Mouse (Mus musculus) forebrain, embryonic 14.5 days (tissue): ENCODE measurements around the gene Lrba. TPM values are rescaled to one million over a fixed set of nuclear protein-coding genes. Genes with fewer than 3 reads are reported as not detected.

Source experiments
- ATAC-seq: fragments of 200-750 bp; cut with Nextera tagmentation; 2 replicates; pipeline ENCODE4 v1.8.0; 2017; ENCODE audit warnings: mild to moderate bottlenecking, moderate library complexity
- DNase-seq: peaks from one replicate; pipeline ENCODE4 v3.0.0-alpha.2; 2015; ENCODE audit warnings: low spot score
- H3K27ac ChIP-seq: fragments of 300-500 bp; sonication (generic); 2 replicates; pipeline ENCODE4 v1.5.1; 2014; ENCODE audit warnings: low read depth, mild to moderate bottlenecking, control low read depth, low read length, moderate library complexity
- H3K27me3 ChIP-seq: fragments of 300-500 bp; sonication (generic); replicated peaks from 2 replicates; pipeline ENCODE4 v1.6.1; 2014; ENCODE audit warnings: low read length, control low read depth, mixed read lengths; ENCODE audit not compliant: control insufficient read depth, insufficient read depth
- H3K36me3 ChIP-seq: fragments of 300-500 bp; sonication (generic); 2 replicates; pipeline ENCODE4 v1.6.1; 2014; ENCODE audit warnings: low read length, control low read depth; ENCODE audit not compliant: control insufficient read depth, insufficient read depth
- H3K4me1 ChIP-seq: fragments of 300-500 bp; sonication (generic); 2 replicates; pipeline ENCODE4 v1.6.1; 2014; ENCODE audit warnings: antibody characterized with exemption, low read length, control low read depth; ENCODE audit not compliant: control insufficient read depth, insufficient read depth
- H3K4me2 ChIP-seq: fragments of 300-500 bp; sonication (generic); 2 replicates; pipeline ENCODE4 v1.6.1; 2014; ENCODE audit warnings: mild to moderate bottlenecking, control low read depth, low read length
- H3K4me3 ChIP-seq: fragments of 300-500 bp; sonication (generic); 2 replicates; pipeline ENCODE4 v1.5.1; 2014; ENCODE audit warnings: low read depth, low read length, control low read depth
- H3K9ac ChIP-seq: fragments of 300-500 bp; sonication (generic); 2 replicates; pipeline ENCODE4 v1.6.1; 2014; ENCODE audit warnings: mild to moderate bottlenecking, low read length, control low read depth, moderate library complexity
- H3K9me3 ChIP-seq: fragments of 300-500 bp; sonication (generic); replicated peaks from 2 replicates; pipeline ENCODE4 v1.6.1; 2016; ENCODE audit warnings: low read length, control low read depth, mixed read lengths; ENCODE audit not compliant: control insufficient read depth
- WGBS: fragments of 180-500 bp; shearing (Covaris S2); extraction: QIAGEN DNeasy Blood & Tissue Kit; methylation state at CpG from one replicate; pipeline ENCODE4 v1.1.7; 2014; 5-methylcytosine and 5-hydroxymethylcytosine counted together
- polyA plus RNA-seq: library from polyadenylated mRNA; unstranded; fragments of >200 nt; fragmentation: Nextera tagmentation; extraction: Ambion mirVana; gene quantifications from 2 replicates; pipeline ENCODE4 v1.2.1, GENCODE M21; 2014

Gene Lrba
- polyA plus RNA-seq, 1 experiment from 2014 or later: 2.9 TPM

GRCm38 (mm10) chr3:86544785-86545184, 320.3 kb downstream of the Lrba start:
- WGBS: 9% methylated on average over 3 of the region's 3 CpGs
- H3K4me2 ChIP-seq: no peak overlapping the region
- DNase-seq: no peak

DNA sequence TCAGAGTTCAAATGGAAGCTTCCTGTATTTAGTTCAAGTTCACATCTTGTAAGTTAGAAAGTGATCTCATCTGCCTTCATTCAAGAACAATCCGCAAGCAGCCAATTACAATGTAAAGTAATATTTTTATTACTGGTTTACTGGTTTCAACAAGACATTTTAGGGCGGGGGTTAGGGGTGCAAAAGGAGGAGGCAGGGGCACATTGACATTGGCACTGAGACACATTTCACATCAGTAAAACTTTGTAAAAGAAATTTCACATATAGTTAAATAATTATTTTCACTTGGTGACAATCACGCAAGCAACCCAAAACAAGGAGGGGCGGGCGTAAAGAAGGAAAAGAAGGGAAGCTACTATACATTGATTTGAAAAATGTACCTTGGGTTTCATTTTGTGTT, 321.5 kb downstream of the Lrba start:
- Histone ChIP-seq H3K27me3 (peaks cover 63% of the 10 kb centered on the region), H3K9me3 (no peaks in the 10 kb centered on the region), H3K4me1 (peaks cover 12% of the 10 kb centered on the region), H3K4me2 (peak overlapping the region; percentile 50), H3K9ac (no peak overlapping the region), H3K4me3 (no peak overlapping the region), H3K36me3 (no peaks in the 10 kb centered on the region), H3K27ac (no peak overlapping the region)
- ATAC-seq (no peak), DNase-seq (no peak)
- WGBS: 14% methylated on average over 5 of the region's 5 CpGs

More at GRCm38 (mm10) chr3:86544785-86545184, 320.3 kb downstream of the Lrba start:
- no peak overlapping the region for H3K4me3 ChIP-seq
- peaks cover 12% of the 10 kb centered on the region for H3K4me1 ChIP-seq
- H3K27ac ChIP-seq: no peak overlapping the region
- peaks cover 54% of the 10 kb centered on the region for H3K27me3 ChIP-seq
- no peak for ATAC-seq
- H3K9ac ChIP-seq: no peak overlapping the region
- no peaks in the 10 kb centered on the region for H3K36me3 ChIP-seq
- no peaks in the 10 kb centered on the region for H3K9me3 ChIP-seq

DNA sequence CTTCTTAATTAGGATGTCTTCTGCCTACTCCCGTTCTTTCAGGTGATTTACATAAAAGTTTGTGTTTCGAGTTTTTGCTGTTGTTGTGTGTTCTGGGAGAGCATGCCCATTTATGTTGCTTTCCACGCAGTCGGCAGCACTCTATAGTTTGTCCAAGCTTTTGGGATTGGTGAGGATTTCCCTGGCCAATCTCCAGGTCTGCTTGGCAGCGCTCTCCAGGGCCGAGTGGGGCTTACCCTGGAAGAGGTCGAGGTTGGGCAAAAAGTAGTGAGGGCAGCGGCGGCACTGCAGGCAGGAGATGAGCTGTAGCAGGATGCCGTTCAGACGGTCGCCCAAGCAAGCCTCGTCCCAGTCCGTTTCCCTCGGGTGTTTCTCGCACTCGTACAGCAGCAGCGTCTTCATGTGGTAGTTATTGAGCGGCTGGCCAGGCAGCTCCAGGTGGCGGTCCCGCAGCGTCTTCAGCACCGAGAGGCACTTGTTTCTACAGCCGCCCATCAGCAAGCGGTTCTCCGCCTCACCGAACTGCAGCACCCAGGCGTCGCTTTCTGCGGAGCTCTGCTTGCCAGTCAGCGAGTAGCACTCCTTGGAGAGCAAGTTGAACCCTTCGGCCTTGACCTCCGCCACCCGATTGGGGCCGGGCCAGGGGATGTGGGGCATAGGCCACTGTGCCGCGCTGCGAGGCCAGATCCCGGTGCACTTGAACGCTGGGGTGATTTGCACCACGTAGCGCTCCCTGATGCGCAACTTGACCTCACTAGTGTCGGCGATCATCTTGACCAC, 322.2 kb downstream of the Lrba start:
- Histone ChIP-seq H3K4me3 (peak overlapping the region; percentile 26), H3K9ac (peak overlapping the region; percentile 45), H3K4me2 (peak overlapping the region; percentile 50), H3K4me1 (peaks cover 12% of the 10 kb centered on the region), H3K9me3 (no peaks in the 10 kb centered on the region), H3K36me3 (no peaks in the 10 kb centered on the region), H3K27me3 (peaks cover 66% of the 10 kb centered on the region), H3K27ac (no peak overlapping the region; the same call in 1 of the 2 replicates)
- ATAC-seq (peak; percentile 38), DNase-seq (peak; percentile 48)
- under 1% methylated on average over 45 of the region's 45 CpGs for WGBS

- peaks cover 68% of the 10 kb centered on the region for H3K27me3 ChIP-seq
- peak overlapping the region; percentile 26 for H3K4me3 ChIP-seq
- peak overlapping the region; percentile 50 for H3K4me2 ChIP-seq
- H3K4me1 ChIP-seq: peaks cover 12% of the 10 kb centered on the region
- H3K9ac ChIP-seq: peak overlapping the region; percentile 45
- WGBS: under 1% methylated on average over 42 of the region's 42 CpGs
- H3K36me3 ChIP-seq: no peaks in the 10 kb centered on the region
- ATAC-seq: peak; percentile 30; the same call in 1 of the 2 replicates
- no peak overlapping the region; the same call in 1 of the 2 replicates for H3K27ac ChIP-seq
- H3K9me3 ChIP-seq: no peaks in the 10 kb centered on the region
- DNase-seq: peak; percentile 36
These were observed 322.8 kb downstream of the Lrba start for GRCm38 (mm10) chr3:86547251-86547791.

- Histone ChIP-seq H3K4me2 (peak within 1 kb of the TSS; percentile 50), H3K4me1 (peaks cover 12% of the 10 kb centered on the region), H3K27ac (no peak within 1 kb of the TSS), H3K27me3 (peaks cover 62% of the 10 kb centered on the region), H3K4me3 (peak within 1 kb of the TSS; percentile 26), H3K36me3 (no peaks in the 10 kb centered on the region), H3K9me3 (no peaks in the 10 kb centered on the region), H3K9ac (peak within 1 kb of the TSS; percentile 45; the same call in 1 of the 2 replicates)
- DNase-seq (peak; percentile 54), ATAC-seq (peak; percentile 60)
- under 1% methylated on average over 25 of the region's 25 CpGs for WGBS
These were observed 323.9 kb downstream of the Lrba start, which contains the start of gene Mab21l2 for GRCm38 (mm10) chr3:86548091-86549015. TSS of gene Mab21l2 (minus strand) at chr3:86548629.

DNA sequence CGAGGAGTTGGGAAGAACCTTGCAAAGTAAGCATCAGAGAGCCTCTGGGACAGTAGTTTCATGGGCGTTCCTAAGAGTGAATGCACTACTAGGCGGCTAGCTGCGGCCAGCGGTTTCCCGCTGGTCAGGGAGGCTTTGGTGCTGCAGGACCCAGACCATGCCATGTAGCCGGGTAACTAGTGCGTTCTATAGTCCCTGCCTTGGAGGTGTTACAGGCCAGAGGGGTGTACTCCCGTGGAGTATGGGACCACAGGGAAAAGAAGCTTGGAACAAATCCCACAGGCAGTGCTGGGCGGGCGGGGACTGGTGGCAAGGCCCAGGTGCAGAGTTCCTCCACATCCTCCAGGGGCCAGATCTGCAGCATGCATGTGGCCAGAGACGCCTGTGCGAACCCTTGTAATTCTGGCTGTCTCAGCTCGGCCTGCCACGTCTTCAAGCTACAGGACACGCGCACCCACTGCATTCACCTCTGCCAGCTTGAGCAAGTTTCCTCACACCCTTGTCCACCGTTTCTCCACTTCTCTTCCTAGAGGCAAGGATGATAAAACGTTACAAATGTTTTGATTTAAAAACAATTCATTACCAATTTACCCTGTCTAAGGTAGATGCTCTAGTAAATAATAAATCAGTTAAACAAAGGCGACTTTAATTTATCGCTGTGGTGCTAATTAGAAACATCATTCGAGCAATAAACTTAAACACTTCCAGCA, 326.0 kb downstream of the Lrba start:
- ATAC-seq (peak; percentile 22), DNase-seq (peak; percentile 33)
- Histone ChIP-seq H3K27me3 (peaks cover 70% of the 10 kb centered on the region), H3K9ac (no peak overlapping the region), H3K9me3 (no peaks in the 10 kb centered on the region), H3K4me3 (no peak overlapping the region), H3K36me3 (no peaks in the 10 kb centered on the region), H3K4me2 (no peak overlapping the region), H3K27ac (no peak overlapping the region), H3K4me1 (peaks cover 12% of the 10 kb centered on the region)
- 3% methylated on average over 22 of the region's 22 CpGs for WGBS

DNA sequence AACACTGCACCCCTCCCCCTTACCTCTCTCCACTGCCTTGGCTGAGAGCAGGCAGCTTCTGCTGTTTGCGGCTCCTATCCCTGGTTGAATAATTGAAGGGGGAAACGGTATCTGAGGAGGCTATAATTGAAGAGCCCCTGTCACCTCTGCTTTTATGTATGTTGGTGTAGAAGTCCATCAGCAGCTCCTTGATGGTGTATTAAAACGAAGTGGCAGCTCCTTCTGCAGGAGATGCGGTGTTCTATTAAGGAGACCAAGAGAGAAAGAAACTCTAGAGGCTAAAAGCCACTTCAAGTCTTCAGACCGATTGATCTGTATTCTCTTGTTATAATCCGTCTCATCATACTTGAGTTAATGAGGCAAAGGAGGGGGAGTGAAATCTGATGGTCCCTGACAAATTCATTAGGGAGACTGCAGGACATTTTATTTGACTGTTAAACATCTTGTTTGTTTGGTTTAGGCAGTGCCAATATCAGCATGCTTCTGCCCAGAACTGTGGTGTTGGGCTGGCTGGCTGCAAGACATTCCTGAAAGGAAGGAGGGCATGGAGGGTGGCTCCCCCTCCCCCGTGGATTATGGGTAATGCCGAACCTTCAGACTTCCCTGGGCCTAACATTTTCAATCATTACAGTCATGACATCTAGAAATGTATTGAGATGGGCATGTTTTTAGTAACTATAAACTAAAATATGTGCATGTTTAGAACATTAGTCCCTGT, 326.7 kb downstream of the Lrba start:
- DNase-seq (no peak), ATAC-seq (no peak)
- no peak overlapping the region for H3K4me3 ChIP-seq
- H3K27ac ChIP-seq: no peak overlapping the region
- H3K27me3 ChIP-seq: peaks cover 73% of the 10 kb centered on the region
- H3K36me3 ChIP-seq: no peaks in the 10 kb centered on the region
- 3% methylated on average over 8 of the region's 8 CpGs for WGBS
- no peak overlapping the region for H3K9ac ChIP-seq
- H3K4me1 ChIP-seq: peaks cover 12% of the 10 kb centered on the region
- H3K9me3 ChIP-seq: no peaks in the 10 kb centered on the region
- H3K4me2 ChIP-seq: no peak overlapping the region

GRCm38 (mm10) chr3:86552170-86552569, 327.7 kb downstream of the Lrba start:
- WGBS: 16% methylated on average over 5 of the region's 5 CpGs
- Histone ChIP-seq H3K27ac (no peak overlapping the region), H3K4me2 (no peak overlapping the region)

More at GRCm38 (mm10) chr3:86552170-86552569, 327.7 kb downstream of the Lrba start:
- no peaks in the 10 kb centered on the region for H3K9me3 ChIP-seq
- no peaks in the 10 kb centered on the region for H3K36me3 ChIP-seq
- H3K4me1 ChIP-seq: peaks cover 5% of the 10 kb centered on the region; the same call in 1 of the 2 replicates
- no peak for DNase-seq
- H3K4me3 ChIP-seq: no peak overlapping the region
- ATAC-seq: no peak
- peaks cover 74% of the 10 kb centered on the region for H3K27me3 ChIP-seq
- no peak overlapping the region for H3K9ac ChIP-seq
